Mouse (Mus musculus): ENCODE data around the gene Pkn3. TPM values are rescaled to one million over a fixed set of nuclear protein-coding genes. Genes with fewer than 3 reads are reported as not detected.

Gene Pkn3
- polyA plus RNA-seq, 1 experiment from 2014 or later, result 11.5 TPM

- H3K36me3 ChIP-seq, result no peaks in the 10 kb centered on the region; the same call in 1 of the 2 replicates
- no peak for ATAC-seq (replicated peaks; ENCODE audit: low FRiP score)
- no peaks in the 10 kb centered on the region for H3K9me3 ChIP-seq (replicated peaks)
- H3K4me1 ChIP-seq, result peaks cover 11% of the 10 kb centered on the region
- no peak overlapping the region for H3K9ac ChIP-seq
- H3K4me2 ChIP-seq, result peak overlapping the region; percentile 54
- H3K4me3 ChIP-seq (replicated peaks), result no peak overlapping the region
- no peaks in the 10 kb centered on the region for H3K27me3 ChIP-seq
- 46% methylated on average over 5 of the region's 5 CpGs for WGBS
- no peak overlapping the region for H3K27ac ChIP-seq
Observed at GRCm38 (mm10) chr2:30084113-30084512, 6.6 kb downstream of the Pkn3 start.

GRCm38 (mm10) chr2:30084632-30085031 lies 7.1 kb downstream of the Pkn3 start:
- peak overlapping the region; percentile 39 for H3K9ac ChIP-seq

GRCm38 (mm10) chr2:30087310-30087709 lies 9.8 kb downstream of the Pkn3 start:
- no peak overlapping the region for H3K9ac ChIP-seq
- H3K9me3 ChIP-seq (replicated peaks), result no peaks in the 10 kb centered on the region
- no peak overlapping the region for H3K27ac ChIP-seq
- no peak overlapping the region for H3K4me2 ChIP-seq
- 88% methylated on average over 4 of the region's 4 CpGs for WGBS
- H3K4me1 ChIP-seq, result peaks cover 11% of the 10 kb centered on the region
- no peak for ATAC-seq (replicated peaks; ENCODE audit: low FRiP score)
- H3K4me3 ChIP-seq (replicated peaks), result no peak overlapping the region
- no peaks in the 10 kb centered on the region for H3K27me3 ChIP-seq
- H3K36me3 ChIP-seq, result peaks cover 20% of the 10 kb centered on the region

More at GRCm38 (mm10) chr2:30084632-30085031, 7.1 kb downstream of the Pkn3 start:
- H3K27me3 ChIP-seq, result no peaks in the 10 kb centered on the region
- H3K27ac ChIP-seq, result no peak overlapping the region
- 17% methylated on average over 12 of the region's 12 CpGs for WGBS
- ATAC-seq (replicated peaks; ENCODE audit: low FRiP score), result 0 out of 2 replicates have a peak, but pooled peaks have one; percentile 67
- H3K36me3 ChIP-seq, result no peaks in the 10 kb centered on the region; the same call in 1 of the 2 replicates
- H3K4me1 ChIP-seq, result peaks cover 11% of the 10 kb centered on the region
- H3K4me2 ChIP-seq, result peak overlapping the region; percentile 54
- peak overlapping the region; percentile 21 for H3K4me3 ChIP-seq (replicated peaks)
- no peaks in the 10 kb centered on the region for H3K9me3 ChIP-seq (replicated peaks)

- WGBS, result 92% methylated on average over 12 of the region's 12 CpGs
- H3K27ac ChIP-seq, result no peak overlapping the region
- H3K4me2 ChIP-seq, result no peak overlapping the region
- peaks cover 20% of the 10 kb centered on the region for H3K4me1 ChIP-seq
- H3K27me3 ChIP-seq, result no peaks in the 10 kb centered on the region
- ATAC-seq (replicated peaks; ENCODE audit: low FRiP score), result no peak
- peaks cover 20% of the 10 kb centered on the region for H3K36me3 ChIP-seq
- H3K9ac ChIP-seq, result no peak overlapping the region
- H3K4me3 ChIP-seq (replicated peaks), result no peak overlapping the region
- no peaks in the 10 kb centered on the region for H3K9me3 ChIP-seq (replicated peaks)
Observed at GRCm38 (mm10) chr2:30091521-30091920, 14.0 kb downstream of the Pkn3 start.

- 56% methylated on average over 6 of the region's 6 CpGs for WGBS
- 0 out of 2 replicates have a peak overlapping the region, but pooled peaks have one; percentile 78 for H3K27ac ChIP-seq
- peak overlapping the region; percentile 54; the same call in 1 of the 2 replicates for H3K9ac ChIP-seq
Observed at GRCm38 (mm10) chr2:30092280-30092918, 14.9 kb downstream of the Pkn3 start.

GRCm38 (mm10) chr2:30093471-30094207 lies 16.2 kb downstream of the Pkn3 start, which contains the start of gene Zdhhc12:
Gene Zdhhc12, minus strand, starts transcription at chr2:30093648.
- Histone ChIP-seq H3K27ac (peak within 1 kb of the TSS; percentile 78), H3K27me3 (no peaks in the 10 kb centered on the region), H3K9me3 (replicated peaks) (no peaks in the 10 kb centered on the region), H3K4me3 (replicated peaks) (peak within 1 kb of the TSS; percentile 62), H3K9ac (peak within 1 kb of the TSS; percentile 54), H3K4me1 (peaks cover 20% of the 10 kb centered on the region), H3K4me2 (peak within 1 kb of the TSS; percentile 79), H3K36me3 (peaks cover 30% of the 10 kb centered on the region)
- peak; percentile 98 for ATAC-seq (replicated peaks; ENCODE audit: low FRiP score)
- WGBS, result under 1% methylated on average over 51 of the region's 51 CpGs

More at GRCm38 (mm10) chr2:30092280-30092918, 14.9 kb downstream of the Pkn3 start:
- Histone ChIP-seq H3K4me2 (peak overlapping the region; percentile 79), H3K4me3 (replicated peaks) (peak overlapping the region; percentile 62), H3K4me1 (peaks cover 20% of the 10 kb centered on the region), H3K36me3 (peaks cover 21% of the 10 kb centered on the region), H3K27me3 (no peaks in the 10 kb centered on the region), H3K9me3 (replicated peaks) (no peaks in the 10 kb centered on the region)
- ATAC-seq (replicated peaks; ENCODE audit: low FRiP score), result no peak

- Histone ChIP-seq H3K4me2 (peak overlapping the region; percentile 79), H3K27me3 (no peaks in the 10 kb centered on the region), H3K36me3 (peaks cover 36% of the 10 kb centered on the region), H3K4me1 (peaks cover 20% of the 10 kb centered on the region), H3K27ac (peak overlapping the region; percentile 78), H3K4me3 (replicated peaks) (peak overlapping the region; percentile 62), H3K9me3 (replicated peaks) (no peaks in the 10 kb centered on the region), H3K9ac (peak overlapping the region; percentile 54)
- peak; percentile 6; the same call in 1 of the 2 replicates for ATAC-seq (replicated peaks; ENCODE audit: low FRiP score)
- WGBS, result 3% methylated on average over 13 of the region's 13 CpGs
Observed at GRCm38 (mm10) chr2:30094208-30094588, 16.7 kb downstream of the Pkn3 start.

GRCm38 (mm10) chr2:30095882-30096527 lies 18.5 kb downstream of the Pkn3 start:
- Histone ChIP-seq H3K9me3 (replicated peaks) (no peaks in the 10 kb centered on the region), H3K9ac (no peak overlapping the region), H3K27me3 (no peaks in the 10 kb centered on the region), H3K36me3 (peaks cover 43% of the 10 kb centered on the region), H3K27ac (no peak overlapping the region), H3K4me1 (peaks cover 20% of the 10 kb centered on the region), H3K4me2 (no peak overlapping the region), H3K4me3 (replicated peaks) (no peak overlapping the region)
- WGBS, result 83% methylated on average over 2 of the region's 2 CpGs
- ATAC-seq (replicated peaks; ENCODE audit: low FRiP score), result no peak

GRCm38 (mm10) chr2:30100214-30100613 lies 22.7 kb downstream of the Pkn3 start:
- Histone ChIP-seq H3K4me2 (no peak overlapping the region), H3K9me3 (replicated peaks) (no peaks in the 10 kb centered on the region), H3K36me3 (peaks cover 71% of the 10 kb centered on the region), H3K27me3 (no peaks in the 10 kb centered on the region), H3K27ac (no peak overlapping the region), H3K4me1 (no peaks in the 10 kb centered on the region), H3K4me3 (replicated peaks) (no peak overlapping the region), H3K9ac (no peak overlapping the region)
- ATAC-seq (replicated peaks; ENCODE audit: low FRiP score), result no peak
- WGBS, result 71% methylated on average over 4 of the region's 4 CpGs

GRCm38 (mm10) chr2:30106364-30106763 lies 28.9 kb downstream of the Pkn3 start:
- no peak overlapping the region for H3K4me3 ChIP-seq (replicated peaks)
- H3K4me2 ChIP-seq, result no peak overlapping the region
- H3K27ac ChIP-seq, result no peak overlapping the region
- no peaks in the 10 kb centered on the region for H3K9me3 ChIP-seq (replicated peaks)
- H3K4me1 ChIP-seq, result no peaks in the 10 kb centered on the region
- no peak for ATAC-seq (replicated peaks; ENCODE audit: low FRiP score)
- H3K9ac ChIP-seq, result no peak overlapping the region
- H3K27me3 ChIP-seq, result no peaks in the 10 kb centered on the region
- H3K36me3 ChIP-seq, result peaks cover 92% of the 10 kb centered on the region

- H3K4me2 ChIP-seq, result no peak overlapping the region
- H3K9ac ChIP-seq, result no peak overlapping the region
- H3K4me1 ChIP-seq, result no peaks in the 10 kb centered on the region
- no peak overlapping the region for H3K4me3 ChIP-seq (replicated peaks)
- no peak overlapping the region for H3K27ac ChIP-seq
- H3K27me3 ChIP-seq, result no peaks in the 10 kb centered on the region
- H3K9me3 ChIP-seq (replicated peaks), result no peaks in the 10 kb centered on the region
- peaks cover 90% of the 10 kb centered on the region for H3K36me3 ChIP-seq
- no peak for ATAC-seq (replicated peaks; ENCODE audit: low FRiP score)
- 93% methylated on average over 5 of the region's 5 CpGs for WGBS
Observed at GRCm38 (mm10) chr2:30107646-30108045, 30.2 kb downstream of the Pkn3 start.

GRCm38 (mm10) chr2:30108260-30108659 lies 30.8 kb downstream of the Pkn3 start:
- no peaks in the 10 kb centered on the region for H3K27me3 ChIP-seq
- ATAC-seq (replicated peaks; ENCODE audit: low FRiP score), result no peak
- H3K4me3 ChIP-seq (replicated peaks), result no peak overlapping the region
- H3K9ac ChIP-seq, result no peak overlapping the region
- 92% methylated on average over 4 of the region's 4 CpGs for WGBS
- H3K4me1 ChIP-seq, result no peaks in the 10 kb centered on the region
- H3K27ac ChIP-seq, result no peak overlapping the region
- no peaks in the 10 kb centered on the region for H3K9me3 ChIP-seq (replicated peaks)
- H3K4me2 ChIP-seq, result no peak overlapping the region
- H3K36me3 ChIP-seq, result peaks cover 90% of the 10 kb centered on the region
